Mouse (Mus musculus) large intestine, adult 2 months (tissue): Measurements from ENCODE around the gene Hdac7. TPM values are rescaled to one million over a fixed set of nuclear protein-coding genes. Genes with fewer than 3 reads are reported as not detected.

Experiments used
- DNase-seq: peaks from one replicate; pipeline ENCODE4 v3.0.0-alpha.2; 2012; ENCODE audit warnings: low read depth, low spot score
- WGBS: fragments of 180-500 bp; shearing (Covaris S2); methylation state at CpG from one replicate; pipeline ENCODE4 v1.1.7; 2018; 5-methylcytosine and 5-hydroxymethylcytosine counted together
- polyA plus RNA-seq: library from polyadenylated mRNA; depleted of rRNA; stranded (reverse); fragments of >200 nt; gene quantifications from 2 replicates; pipeline ENCODE4 v1.2.3, GENCODE M21; 2012

Gene Hdac7
- polyA plus RNA-seq, 1 experiment, result 22.9 TPM

DNA sequence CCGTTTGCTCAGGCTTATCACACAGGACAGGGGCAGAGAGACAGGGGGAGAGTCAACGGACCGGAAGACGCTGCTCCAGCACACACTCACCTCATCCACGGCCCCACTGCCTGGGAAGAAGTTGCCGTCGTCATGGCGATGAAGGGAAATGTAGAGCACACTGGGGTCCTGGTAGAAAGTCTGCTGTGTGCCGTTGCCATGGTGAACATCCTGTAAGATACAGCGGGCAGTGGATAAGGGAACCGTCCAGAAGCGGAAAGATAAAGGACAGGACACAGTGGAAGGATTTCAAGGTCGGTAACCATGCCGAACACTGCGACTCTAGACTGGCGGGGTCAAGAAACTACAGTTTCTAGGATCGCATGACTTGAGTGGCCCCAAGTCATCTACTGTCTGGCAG, 46.2 kb downstream of the Hdac7 start:
- WGBS, result 87% methylated on average over 17 of the region's 17 CpGs
- DNase-seq, result no peak

DNA sequence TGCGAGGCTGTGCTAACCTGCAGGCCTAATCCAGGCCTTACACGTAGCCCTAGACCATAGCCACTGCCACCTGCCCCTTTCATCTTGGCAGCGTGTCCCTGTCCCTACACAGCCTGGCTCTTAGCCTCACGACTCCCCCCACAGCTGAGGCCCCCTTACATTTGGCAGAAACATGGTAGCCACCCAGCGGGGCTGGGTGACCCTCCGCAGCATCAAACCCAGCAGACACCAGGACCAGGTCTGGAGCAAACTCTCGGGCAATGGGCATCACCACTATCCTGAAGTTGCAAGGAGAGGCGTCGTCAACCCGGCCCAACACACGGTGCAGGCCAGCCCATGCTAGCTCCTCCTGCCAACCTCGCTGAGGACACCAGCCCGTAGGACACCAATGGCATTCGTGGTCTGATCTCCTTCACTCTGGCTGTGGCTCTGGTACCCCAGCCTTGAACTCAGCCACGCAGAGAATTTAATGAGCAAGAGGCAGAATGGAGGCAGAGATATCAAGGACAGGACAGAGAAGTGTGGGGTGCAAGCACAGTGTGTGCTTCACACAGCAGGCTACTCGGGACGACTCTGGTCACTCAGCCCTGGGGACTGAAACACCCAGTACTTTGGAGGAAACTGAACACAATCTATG, 47.5 kb downstream of the Hdac7 start:
- WGBS, result 95% methylated on average over 17 of the region's 17 CpGs
- no peak for DNase-seq

DNA sequence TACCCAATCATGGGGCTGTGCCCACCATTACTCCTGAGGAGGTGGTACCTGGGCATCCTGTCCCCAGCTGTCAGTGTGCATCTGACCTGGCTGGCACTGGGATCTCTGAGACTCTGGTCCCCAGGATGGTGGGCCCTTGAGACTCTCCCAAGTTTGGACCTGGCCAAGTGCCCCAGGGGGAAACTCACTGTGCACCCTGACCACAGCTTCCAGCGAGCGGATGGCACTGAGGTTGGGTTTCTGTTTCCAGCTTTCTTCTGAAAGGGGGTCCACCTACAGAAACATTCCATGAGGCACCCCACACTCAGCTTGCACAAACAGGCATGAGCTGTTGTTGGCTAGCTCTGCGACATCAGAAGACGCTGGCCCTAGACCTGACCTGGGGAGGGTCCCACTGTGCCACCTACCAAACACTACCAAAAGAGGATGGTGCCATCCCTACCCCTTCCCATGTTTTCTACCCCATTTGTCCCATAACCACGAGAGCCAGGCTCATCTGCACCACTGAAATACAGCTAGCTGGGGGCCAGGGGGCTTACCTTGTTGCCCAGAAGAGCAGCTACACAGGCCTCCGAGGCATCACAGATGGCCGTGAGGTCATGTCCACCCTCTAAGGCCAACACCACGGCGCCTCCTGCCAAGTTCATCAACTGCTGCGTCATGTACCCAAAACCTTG, 48.6 kb downstream of the Hdac7 start:
- 95% methylated on average over 10 of the region's 10 CpGs for WGBS
- no peak for DNase-seq

DNA sequence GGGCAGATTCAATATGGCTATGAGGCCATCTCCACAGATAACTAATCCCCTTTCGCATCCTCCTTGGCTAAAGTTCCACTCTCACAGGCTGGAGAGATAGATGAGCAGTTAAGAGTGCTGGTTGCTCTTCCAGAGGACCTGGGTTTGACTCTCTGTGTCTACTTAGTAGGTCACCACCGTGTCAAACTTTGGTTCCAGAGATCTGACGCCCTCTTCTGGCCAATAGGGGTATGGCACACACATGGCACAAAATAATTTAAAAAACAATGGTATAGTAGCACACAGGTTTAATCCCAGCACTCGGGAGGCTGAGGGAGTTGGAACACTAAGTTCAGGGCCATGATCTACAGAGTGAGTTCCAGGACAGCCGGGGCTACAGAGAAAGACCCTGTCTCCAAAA, 50.0 kb downstream of the Hdac7 start:
- no peak for DNase-seq
- 75% methylated on average over 5 of the region's 5 CpGs for WGBS

DNA sequence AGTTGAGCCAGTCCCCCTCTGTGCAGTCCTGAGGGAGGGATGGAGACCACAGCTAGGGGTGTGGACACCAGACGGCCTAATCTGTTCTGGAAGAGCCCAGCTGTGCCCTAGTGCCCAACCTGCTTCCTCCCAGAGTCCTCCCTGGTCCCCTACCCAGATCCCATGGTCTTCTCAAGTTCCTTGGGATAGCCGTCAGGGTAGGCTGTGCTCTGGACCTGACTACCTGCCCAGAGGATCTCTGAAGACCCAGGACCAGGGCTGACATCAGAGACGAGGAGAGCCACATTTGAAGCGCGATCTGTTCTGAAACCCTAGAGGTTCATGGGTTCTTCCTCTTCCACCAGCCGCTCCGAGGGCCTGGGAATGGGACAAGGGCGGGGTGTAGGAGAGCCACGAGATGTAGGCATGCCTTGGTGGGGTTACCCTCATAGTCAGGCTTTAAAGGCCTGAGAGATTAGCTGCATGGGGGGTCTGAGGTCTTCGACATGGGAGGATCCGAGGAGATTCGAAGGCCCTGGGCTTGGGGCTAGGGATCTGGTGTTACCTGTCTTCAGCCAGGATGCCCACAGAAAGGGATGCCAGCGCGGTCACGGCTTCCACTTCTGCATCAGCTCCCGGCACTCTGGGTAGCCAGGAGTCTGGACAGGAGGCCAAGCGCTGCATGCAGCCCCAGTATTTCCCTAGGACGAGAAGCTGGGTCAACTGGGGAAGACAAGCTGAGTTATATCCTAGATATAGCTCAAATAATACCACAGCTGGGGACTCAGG, 50.7 kb downstream of the Hdac7 start:
- DNase-seq, result no peak
- WGBS, result 92% methylated on average over 18 of the region's 18 CpGs

DNA sequence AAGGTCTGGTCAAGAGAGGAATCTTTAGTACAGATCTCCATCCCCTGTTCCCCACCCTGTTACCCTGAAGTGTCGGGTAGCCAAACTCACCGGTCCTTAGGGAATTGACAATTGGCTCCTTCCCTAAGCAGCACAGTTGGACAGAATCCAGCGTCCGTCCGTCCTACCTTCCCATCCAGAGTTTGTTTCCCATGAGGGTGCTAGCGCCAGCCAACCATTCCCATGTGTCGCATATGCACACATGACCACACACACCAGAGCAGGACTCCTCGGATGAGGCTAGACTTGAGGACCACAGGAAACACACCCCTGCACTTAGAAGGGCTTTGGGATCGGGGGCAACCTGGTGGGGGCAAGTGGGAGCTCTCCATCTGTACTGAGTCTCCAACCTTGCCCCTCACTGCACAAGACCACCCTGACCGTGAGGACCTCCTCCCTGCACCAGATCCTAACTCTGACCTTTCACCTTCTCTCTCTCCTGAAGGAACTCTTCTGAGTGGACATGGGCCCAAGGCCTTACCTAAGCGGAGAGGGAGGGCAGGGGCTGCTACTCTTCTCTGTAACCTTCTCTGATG, 53.1 kb downstream of the Hdac7 start:
- DNase-seq, result no peak
- 85% methylated on average over 11 of the region's 11 CpGs for WGBS

DNA sequence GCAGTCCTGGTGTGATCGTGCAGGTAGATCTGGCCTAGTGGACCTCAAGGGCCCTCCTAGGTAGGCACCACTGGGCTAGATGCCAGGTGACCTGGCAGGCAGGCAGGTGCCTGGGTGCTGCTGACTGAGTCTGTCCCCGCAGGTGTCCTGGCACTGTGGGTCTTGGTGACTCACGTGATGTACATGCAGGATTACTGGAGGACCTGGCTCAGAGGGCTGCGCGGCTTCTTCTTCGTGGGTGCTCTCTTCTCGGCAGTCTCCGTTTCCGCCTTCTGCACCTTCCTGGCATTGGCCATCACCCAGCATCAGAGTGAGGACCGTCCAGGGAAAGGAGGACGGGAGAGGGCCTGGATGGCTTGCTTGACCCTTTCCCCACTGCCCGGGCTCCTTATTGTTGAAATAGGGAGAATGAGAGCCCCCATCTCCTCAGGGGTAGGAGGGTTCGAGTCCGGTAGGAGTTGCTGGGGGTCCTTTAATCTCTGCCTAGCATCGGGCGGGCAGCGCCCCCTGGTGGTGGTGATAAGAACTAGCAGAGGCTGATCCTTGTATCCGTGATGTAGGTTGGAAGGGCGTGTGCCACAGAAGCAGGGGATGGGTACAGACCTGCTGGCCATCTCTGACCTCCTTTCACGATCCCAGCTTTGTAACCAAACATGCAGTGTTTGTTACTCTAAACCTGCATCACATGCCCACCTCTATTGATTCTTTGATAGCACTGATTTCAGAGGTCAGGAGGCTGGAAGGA, 54.4 kb downstream of the Hdac7 start:
- DNase-seq, result no peak
- WGBS, result 50% methylated on average over 20 of the region's 20 CpGs

DNA sequence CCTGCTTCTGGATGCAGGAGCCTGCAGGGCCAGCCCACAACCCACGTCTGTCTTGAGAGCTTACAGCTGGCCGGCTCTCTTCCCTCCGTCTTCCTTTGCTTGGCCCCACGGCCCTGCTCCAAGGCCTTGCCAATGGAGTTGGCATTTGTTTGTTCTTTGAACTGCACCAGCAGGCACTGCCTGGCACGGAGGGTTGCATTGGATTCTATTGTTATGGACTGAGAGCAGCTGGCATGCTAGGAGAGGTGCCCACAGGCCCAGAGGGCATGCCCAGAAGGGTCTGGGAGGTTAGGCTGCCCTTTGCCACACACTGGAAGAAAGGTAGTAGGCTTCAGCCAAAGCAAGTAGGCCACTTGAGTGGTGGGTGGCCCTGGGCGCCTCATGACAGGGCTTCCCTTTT, 55.5 kb downstream of the Hdac7 start:
- WGBS, result 41% methylated on average over 6 of the region's 6 CpGs
- DNase-seq, result no peak

DNA sequence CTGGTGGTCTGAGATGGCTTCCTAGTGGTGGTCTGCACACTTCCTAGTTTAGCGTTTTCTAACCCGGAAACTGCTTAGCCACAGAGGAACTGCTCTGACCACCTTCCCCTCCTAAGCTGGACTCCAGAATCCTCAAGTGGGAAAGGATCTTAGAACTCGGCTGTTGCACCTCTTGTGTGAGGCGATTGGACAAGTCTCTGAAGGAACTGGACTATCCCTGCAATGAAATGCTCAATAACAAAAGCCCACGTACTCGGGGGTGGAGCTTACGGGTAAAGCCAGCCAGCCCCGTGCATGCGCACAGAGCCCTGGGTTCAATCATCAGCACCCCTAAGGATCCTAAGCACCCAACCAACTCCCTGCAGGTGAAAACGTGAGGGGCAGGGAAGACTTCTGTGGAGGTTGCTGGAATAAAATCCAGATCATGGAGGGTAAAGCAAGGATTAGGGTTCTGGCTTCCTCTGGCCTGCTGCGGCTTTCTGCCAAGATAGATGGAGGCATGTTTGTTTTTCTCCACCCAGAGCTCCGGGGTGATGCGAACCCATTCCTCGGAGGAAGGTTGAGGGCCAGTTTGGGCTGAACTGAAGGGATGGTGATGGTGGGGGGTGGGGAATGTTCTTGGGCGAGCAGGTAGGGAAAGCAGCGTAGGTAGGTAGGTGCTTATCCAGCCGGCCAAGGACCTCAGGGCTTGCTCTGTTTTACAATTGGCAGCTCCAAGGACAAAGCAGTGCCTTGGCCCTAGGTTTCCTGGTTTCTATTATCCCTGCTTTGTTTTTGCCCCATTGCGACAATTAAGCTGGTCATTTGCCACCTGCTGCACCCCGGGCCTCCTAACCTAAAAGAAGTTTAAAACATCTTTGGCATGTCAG, 56.3 kb downstream of the Hdac7 start:
- DNase-seq, result no peak
- WGBS, result 69% methylated on average over 19 of the region's 19 CpGs

DNA sequence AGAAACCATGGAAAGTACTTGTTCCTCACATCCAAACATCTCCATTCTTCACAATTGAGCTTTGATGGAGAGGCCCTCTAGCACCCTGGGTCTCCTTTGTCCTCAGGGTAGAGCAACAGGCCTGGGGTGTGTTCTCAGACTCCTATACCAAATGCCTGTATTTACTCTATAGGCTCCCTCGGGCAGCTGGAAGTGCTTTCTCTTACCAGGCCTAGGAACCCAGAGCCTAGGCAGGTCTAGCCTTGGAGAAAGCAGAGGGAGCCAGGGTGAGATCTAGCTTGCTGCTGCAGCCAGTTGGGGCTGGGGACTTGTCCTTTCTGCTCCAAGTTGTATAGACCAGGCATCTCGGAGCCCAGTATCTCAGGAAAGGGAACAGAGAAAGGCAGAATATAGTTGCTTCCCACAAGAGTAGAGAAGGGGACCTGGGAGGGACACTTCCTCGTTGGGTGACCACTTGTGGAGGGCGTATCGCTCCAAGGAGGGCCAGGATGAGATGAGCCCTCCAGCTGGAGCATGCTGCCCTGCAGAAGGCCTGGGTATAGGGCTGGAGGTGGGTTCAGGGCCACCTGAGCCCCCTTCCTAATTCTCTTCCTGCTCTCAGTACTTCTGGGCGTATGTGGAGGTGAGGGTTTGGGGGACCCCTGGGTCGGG, 57.0 kb downstream of the Hdac7 start:
- no peak for DNase-seq
- WGBS, result 74% methylated on average over 7 of the region's 7 CpGs

DNA sequence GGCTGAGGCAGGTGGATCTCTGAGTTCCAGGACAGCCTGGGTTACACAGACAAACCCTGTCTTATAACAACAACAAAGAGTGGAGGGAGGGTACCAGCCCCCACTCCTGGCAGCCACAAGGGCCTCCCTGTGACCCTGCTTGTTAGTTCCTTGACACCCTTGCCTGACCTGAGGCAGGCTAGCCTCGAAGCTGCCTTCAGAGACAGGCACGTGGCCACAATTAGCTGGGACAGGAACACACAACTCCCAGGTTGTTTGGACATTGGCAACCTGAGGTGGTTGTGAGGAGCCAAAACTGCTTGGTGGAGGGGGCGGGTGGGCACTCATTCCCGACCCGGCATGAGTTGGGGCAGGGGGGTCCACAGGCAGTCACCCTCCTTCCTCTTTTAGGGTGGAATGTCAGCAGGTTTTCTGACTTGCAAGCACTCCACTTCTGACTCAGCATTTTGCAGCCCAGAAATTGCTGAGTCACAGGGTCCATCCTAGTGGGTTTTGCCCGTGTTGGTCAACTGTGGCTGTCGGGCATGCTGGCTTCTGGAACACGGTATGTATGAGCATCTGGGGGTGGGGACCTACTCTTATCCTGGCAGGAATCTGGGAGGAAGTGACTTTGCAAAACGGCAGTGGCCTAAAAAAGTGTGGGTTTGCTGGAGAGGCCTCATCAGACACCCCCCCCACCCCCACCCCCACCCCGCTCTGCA, 57.7 kb downstream of the Hdac7 start:
- WGBS, result 63% methylated on average over 10 of the region's 10 CpGs
- no peak for DNase-seq

DNA sequence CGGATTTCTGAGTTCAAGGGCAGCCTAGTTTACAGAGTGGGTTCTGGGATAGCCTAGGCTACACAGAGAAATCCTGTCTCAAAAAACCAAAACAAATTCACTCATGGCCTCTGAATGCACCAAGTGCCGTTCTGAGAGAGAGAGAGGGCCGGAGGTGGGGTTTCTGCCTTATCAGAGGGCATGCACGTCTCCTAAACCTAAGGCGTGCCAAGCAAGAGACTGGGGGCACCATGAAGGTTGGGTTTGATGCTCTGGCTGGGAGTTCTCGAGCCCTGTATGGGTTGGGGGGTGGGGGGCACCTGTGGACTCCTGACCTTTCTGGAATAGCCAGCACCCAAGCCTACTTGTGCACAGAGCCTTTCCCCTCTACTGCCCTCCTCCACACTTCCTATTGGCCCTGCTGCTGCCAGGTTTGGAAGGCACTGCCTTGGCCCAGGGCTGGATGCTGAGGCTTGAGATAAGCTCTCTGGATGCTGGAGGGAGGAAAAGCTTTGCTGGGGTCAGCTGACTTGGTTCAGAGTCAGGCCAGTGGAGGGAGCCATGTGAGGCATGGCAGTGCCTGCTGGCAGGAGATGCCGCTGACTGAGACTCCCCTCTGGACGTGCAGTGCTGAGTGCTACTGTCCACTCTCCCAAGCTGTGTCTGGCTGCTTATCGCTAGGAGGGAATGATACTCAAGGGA, 58.4 kb downstream of the Hdac7 start:
- no peak for DNase-seq
- 84% methylated on average over 9 of the region's 9 CpGs for WGBS

DNA sequence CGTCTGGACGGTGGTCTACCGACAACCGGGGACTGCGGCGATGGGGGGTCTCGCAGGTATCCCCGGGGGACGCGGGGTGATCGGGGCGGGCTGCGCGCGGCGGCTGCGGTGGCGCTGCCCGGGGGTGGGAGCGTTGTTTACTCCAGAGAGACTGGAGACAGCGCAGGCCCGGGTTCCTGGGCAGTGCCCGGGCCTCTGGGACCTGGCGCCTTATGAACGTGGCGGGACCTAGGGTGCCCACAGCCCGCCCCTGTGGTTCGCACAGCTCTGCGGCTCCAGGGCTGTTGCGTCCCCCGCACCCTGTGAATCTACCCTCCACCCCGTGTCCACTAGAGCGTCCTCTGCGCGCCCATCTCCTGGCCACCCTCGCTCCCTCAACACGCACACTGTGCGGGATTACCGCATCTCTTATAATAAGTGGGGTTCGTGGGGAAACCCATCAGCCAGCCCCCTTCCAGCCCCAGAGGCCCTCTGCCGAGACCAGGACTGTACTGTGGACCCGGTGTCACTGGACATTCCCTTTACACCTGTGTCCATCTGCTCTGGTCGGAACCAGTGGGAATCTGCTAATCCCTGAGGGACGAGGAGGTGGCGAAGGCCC, 59.6 kb downstream of the Hdac7 start:
- DNase-seq, result no peak
- WGBS, result 7% methylated on average over 44 of the region's 45 CpGs

DNA sequence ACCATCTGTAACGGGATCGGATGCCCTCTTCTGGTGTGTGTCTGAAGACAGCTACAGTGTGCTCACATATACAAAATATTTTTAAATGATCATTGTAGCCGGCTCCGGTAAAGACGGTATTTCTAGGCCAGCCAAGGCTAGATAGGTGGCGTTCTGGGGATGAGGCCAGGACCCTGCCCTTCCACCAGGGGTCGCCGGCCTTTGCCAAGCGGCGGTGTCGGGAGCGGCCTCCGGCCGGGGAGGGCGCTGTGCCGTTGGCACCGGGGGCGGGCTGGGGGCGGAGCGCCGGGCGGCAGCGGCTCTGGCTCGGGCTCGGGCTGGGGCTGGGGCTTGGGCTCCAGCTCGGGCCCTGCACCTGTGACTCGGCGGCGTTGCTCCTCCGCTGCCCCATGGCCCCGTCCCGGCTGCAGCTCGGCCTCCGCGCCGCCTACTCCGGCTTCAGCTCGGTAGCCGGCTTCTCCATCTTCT, 60.2 kb downstream of the Hdac7 start:
- DNase-seq, result peak; percentile 48
- 2% methylated on average over 39 of the region's 39 CpGs for WGBS

DNA sequence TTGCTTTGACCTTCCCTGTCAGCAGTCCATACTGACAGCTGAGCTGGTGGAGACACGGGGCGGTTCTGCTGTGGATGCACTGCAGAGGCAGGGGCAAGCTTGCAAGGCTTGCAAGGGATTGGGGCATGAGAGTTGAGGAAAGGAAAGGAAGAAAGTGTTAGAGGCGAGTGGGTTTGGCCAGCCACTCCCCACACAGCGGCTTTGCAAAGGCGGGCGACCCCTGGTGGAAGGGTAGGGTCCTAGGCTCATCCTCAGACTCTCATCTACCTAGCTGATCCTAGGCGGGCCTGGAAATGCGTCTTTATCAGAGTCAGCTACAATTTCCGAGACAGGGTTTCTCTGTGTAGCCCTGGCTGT, 61.6 kb downstream of the Hdac7 start:
- 3% methylated on average over 9 of the region's 9 CpGs for WGBS
- no peak for DNase-seq

DNA sequence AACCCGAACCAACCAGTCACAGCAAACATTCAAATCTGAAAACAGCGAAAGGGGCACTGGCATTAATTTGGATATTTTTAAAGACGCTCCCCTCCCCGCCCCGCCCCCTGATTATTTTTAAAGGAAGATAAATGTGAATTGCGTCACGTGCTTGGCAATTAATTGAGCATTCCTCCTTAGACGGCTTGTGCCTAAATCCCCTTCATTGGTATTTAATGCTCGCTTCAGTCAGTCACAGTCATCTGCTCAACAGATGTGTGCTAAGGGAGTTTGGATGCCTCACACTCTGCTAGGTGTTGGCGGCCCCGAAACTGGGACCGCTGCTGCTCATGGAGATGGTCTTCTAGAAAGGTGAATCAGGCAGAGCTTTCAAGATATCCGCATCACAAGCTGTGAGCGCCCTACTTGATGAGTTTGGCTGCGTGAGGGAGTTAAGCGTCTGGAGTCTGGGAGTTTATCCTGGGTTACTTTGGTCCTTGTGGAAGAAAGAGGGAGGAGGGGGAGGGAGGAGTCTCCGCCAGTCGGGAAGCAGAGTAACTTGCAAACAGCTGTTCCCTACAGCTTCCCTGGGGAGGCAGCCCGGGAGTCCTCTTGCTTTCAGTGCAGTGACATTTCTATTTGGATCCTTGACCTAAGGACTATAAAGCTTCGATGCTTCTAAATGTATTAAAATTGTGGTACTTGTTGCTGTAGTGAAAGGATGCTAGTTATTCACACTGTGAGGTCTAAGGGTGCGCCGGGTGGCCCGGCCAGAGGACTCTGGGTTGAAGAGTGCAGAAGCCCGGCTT, 62.1 kb downstream of the Hdac7 start:
- DNase-seq, result no peak
- WGBS, result 23% methylated on average over 24 of the region's 24 CpGs
